Mouse (Mus musculus) ES-E14 (cell line): Measurements from ENCODE around the gene Kctd17.

Experiments used
- CHD2 ChIP-seq: IDR thresholded peaks from 2 replicates; pipeline ENCODE4 v1.6.1; 2014; ENCODE audit warnings: mild to moderate bottlenecking, low read depth, low read length, inconsistent platforms
- HCFC1 ChIP-seq: IDR thresholded peaks from 2 replicates; pipeline ENCODE4 v1.6.1; 2012; ENCODE audit warnings: low read length, inconsistent platforms, borderline replicate concordance; ENCODE audit not compliant: insufficient read depth
- MAFK ChIP-seq: IDR thresholded peaks from 2 replicates; pipeline ENCODE4 v1.6.1; 2014; ENCODE audit warnings: mild to moderate bottlenecking, low read depth, low read length, inconsistent platforms; ENCODE audit not compliant: insufficient read depth
- ZC3H11A ChIP-seq: IDR thresholded peaks from 2 replicates; pipeline ENCODE4 v1.6.1; 2012; ENCODE audit warnings: low read depth, mild to moderate bottlenecking, inconsistent platforms, low read length, borderline replicate concordance
- ZNF384 ChIP-seq: IDR thresholded peaks from 2 replicates; pipeline ENCODE4 v1.6.1; 2012; ENCODE audit warnings: low read depth, low read length, inconsistent platforms

DNA sequence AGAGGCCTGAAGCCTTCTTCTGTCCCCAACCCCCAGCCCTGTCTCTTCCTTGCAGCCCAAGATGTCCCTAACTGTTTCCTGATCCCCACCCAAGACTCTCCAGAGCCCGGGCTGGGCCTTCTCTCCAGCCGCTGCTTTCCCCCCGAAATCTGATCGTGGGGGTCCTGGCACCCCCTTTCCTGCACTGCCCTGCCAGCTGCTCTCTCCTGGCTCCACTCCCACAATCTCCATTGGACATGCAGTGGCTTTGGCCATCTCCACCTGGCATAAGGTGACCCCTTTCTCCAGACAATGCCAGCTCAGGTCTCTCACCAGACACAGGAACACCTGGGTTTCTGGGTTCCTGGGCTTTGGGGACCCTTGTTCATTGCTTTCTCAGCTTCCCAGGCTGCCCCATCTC is 49.7 kb downstream of the Kctd17 start:
- TF ChIP-seq CHD2 (no peak), MAFK (no peak), ZC3H11A (no peak), ZNF384 (no peak), HCFC1 (no peak)
